Comparison of ENCODE assay signal across 20 mouse cellular contexts in genomic region chr12:79351461-79351860, GRCm38 (mm10). TPM values are rescaled to one million over a fixed set of nuclear protein-coding genes. Genes with fewer than 3 reads are reported as not detected.
A peak's percentile ranks its signal among the peaks of the same experiment; 100 is the strongest.
DNase-seq lines count a peak whose midpoint lies in the region; ATAC-seq and TF ChIP-seq lines count a peak whose summit lies in the region.
"Had no signal": no experiment of that assay in that cellular context is flagged by ENCODE, and none has a peak within 500 bp of the region (broad histone marks: within the 10 kb centered on the region; RNA-seq: fewer than 3 reads in every experiment).

No protein-coding gene starts in this region.

- H3K4me1 ChIP-seq in intestine, embryonic 14.5 days (replicated peaks; ENCODE audit: control insufficient read depth, insufficient read depth, low read length): peaks cover 21% of the 10 kb centered on the region
- peaks cover 22% of the 10 kb centered on the region for H3K4me1 ChIP-seq in intestine, embryonic 16.5 days (ENCODE audit: control insufficient read depth, insufficient read depth, low read length)
- peaks cover 15 to 20% of the 10 kb centered on the region in 2 experiments for H3K4me1 ChIP-seq in MEL (ENCODE audit: control insufficient read depth in 1 of 2, insufficient read depth in 2 of 2, low read length in 2 of 2)

- no peaks in the 10 kb centered on the region for H3K9me3 ChIP-seq in intestine, embryonic 14.5 days (ENCODE audit: control insufficient read depth, low read length)
- H3K9me3 ChIP-seq in intestine, embryonic 16.5 days (ENCODE audit: control insufficient read depth, low read length): no peaks in the 10 kb centered on the region
- H3K9me3 ChIP-seq in MEL (replicated peaks; ENCODE audit: insufficient read depth, low read length): no peaks in the 10 kb centered on the region
- H3K9me3 ChIP-seq: embryonic facial prominence, embryonic 13.5 days; forebrain, embryonic 13.5 days; G1E; hindbrain, embryonic 15.5 days had no signal

- TF ChIP-seq RAD21 in MEL (IDR thresholded peaks at IDR 0.05; ENCODE audit: low read depth, low read length): no peak

- H3K79me2 ChIP-seq in MEL (ENCODE audit: control insufficient read depth, insufficient read depth, low read length, poor library complexity) (no peaks in the 10 kb centered on the region), macrophage (ENCODE audit: inconsistent target) (no peaks in the 10 kb centered on the region)

- H3K27ac ChIP-seq in intestine, embryonic 14.5 days (ENCODE audit: low read depth): no peak overlapping the region
- H3K27ac ChIP-seq in intestine, embryonic 16.5 days (ENCODE audit: low read length): no peak overlapping the region
- H3K27ac ChIP-seq in MEL (ENCODE audit: control insufficient read depth, low read depth, low read length) (peak overlapping the region; percentile 67), macrophage (peak overlapping the region; percentile 67)
- H3K27ac ChIP-seq: embryonic facial prominence, embryonic 13.5 days; forebrain, embryonic 13.5 days; hindbrain, embryonic 15.5 days had no signal

- H3K9ac ChIP-seq in intestine, embryonic 14.5 days (ENCODE audit: low read length): no peak overlapping the region
- no peak overlapping the region for H3K9ac ChIP-seq in intestine, embryonic 16.5 days (ENCODE audit: low read depth, low read length)
- H3K9ac ChIP-seq in MEL (ENCODE audit: control insufficient read depth, low read depth, low read length, poor library complexity, severe bottlenecking): no peak overlapping the region
- H3K9ac ChIP-seq: embryonic facial prominence, embryonic 13.5 days; forebrain, embryonic 13.5 days; forebrain, postnatal 0 days; hindbrain, embryonic 15.5 days had no signal

- WGBS in intestine, embryonic 14.5 days: 86% methylated on average over 7 of the region's 7 CpGs
- WGBS in intestine, embryonic 16.5 days: 88% methylated on average over 7 of the region's 7 CpGs
- 90% methylated on average over 7 of the region's 7 CpGs for WGBS in macrophage (ENCODE audit: missing documents)

- peak; percentile 82 for DNase-seq in heart, adult 11 months
- no peak for DNase-seq in heart, postnatal 14 days
- peak; percentile 50 for DNase-seq in intestine, embryonic 14.5 days (ENCODE audit: low spot score)
- DNase-seq in MEL (ENCODE audit: low read depth, low spot score): no peak
- no peak for DNase-seq in frontal cortex, adult 2 months (ENCODE audit: extremely low spot score in 1 of 2, low spot score in 1 of 2)
- DNase-seq: adrenal gland, postnatal 10 days; B cell, adult 2 months; cerebellum, adult 11-12 months; cerebellum, adult 9-10 months; cerebellum, postnatal 25 days; forebrain, postnatal 0 days; gastrocnemius, adult 2 months; gastrocnemius, postnatal 36 days had no signal

- H3K27me3 ChIP-seq in intestine, embryonic 14.5 days (replicated peaks; ENCODE audit: control insufficient read depth, insufficient read depth, low read length): no peaks in the 10 kb centered on the region
- no peaks in the 10 kb centered on the region for H3K27me3 ChIP-seq in intestine, embryonic 16.5 days (replicated peaks; ENCODE audit: control insufficient read depth, insufficient read depth, low read length)
- H3K27me3 ChIP-seq in MEL (ENCODE audit: control insufficient read depth in 1 of 2, insufficient read depth in 2 of 2, low read length in 2 of 2): no peaks in the 10 kb centered on the region
- H3K27me3 ChIP-seq: embryonic facial prominence, embryonic 13.5 days; forebrain, embryonic 13.5 days; hindbrain, embryonic 15.5 days had no signal

- no peak overlapping the region for H3K4me2 ChIP-seq in intestine, embryonic 14.5 days (ENCODE audit: low read length)
- H3K4me2 ChIP-seq in intestine, embryonic 16.5 days (ENCODE audit: low read depth, low read length): no peak overlapping the region
- H3K4me2 ChIP-seq: embryonic facial prominence, embryonic 13.5 days; forebrain, embryonic 13.5 days; hindbrain, embryonic 15.5 days had no signal

- TF ChIP-seq POLR2A in MEL (IDR thresholded peaks at IDR 0.05; ENCODE audit: control insufficient read depth in 1 of 2, insufficient read depth in 1 of 2, low read depth in 1 of 2, low read length in 2 of 2, poor library complexity in 1 of 2): no peak

- H3K36me3 ChIP-seq in intestine, embryonic 14.5 days (ENCODE audit: control insufficient read depth, insufficient read depth, low read length): no peaks in the 10 kb centered on the region
- no peaks in the 10 kb centered on the region for H3K36me3 ChIP-seq in intestine, embryonic 16.5 days (ENCODE audit: control insufficient read depth, insufficient read depth, low read length)
- H3K36me3 ChIP-seq in MEL (ENCODE audit: control insufficient read depth in 1 of 2, insufficient read depth in 2 of 2, low read length in 2 of 2) (peaks cover 0 to 22% of the 10 kb centered on the region in 2 experiments; a peak in 2 of 4 replicates), macrophage (ENCODE audit: inconsistent target) (no peaks in the 10 kb centered on the region)
- H3K36me3 ChIP-seq: embryonic facial prominence, embryonic 13.5 days; hindbrain, embryonic 15.5 days had no signal

- no peak overlapping the region for H3K4me3 ChIP-seq in intestine, embryonic 14.5 days (ENCODE audit: low read depth, low read length)
- H3K4me3 ChIP-seq in intestine, embryonic 16.5 days (ENCODE audit: low read length): no peak overlapping the region
- H3K4me3 ChIP-seq in MEL (ENCODE audit: control insufficient read depth in 1 of 2, insufficient read depth in 1 of 2, low read depth in 2 of 2, low read length in 2 of 2): no peak overlapping the region
- no peak overlapping the region for H3K4me3 ChIP-seq in macrophage (ENCODE audit: inconsistent target)
- H3K4me3 ChIP-seq: embryonic facial prominence, embryonic 13.5 days; forebrain, embryonic 13.5 days; gastrocnemius, adult 2 months; hindbrain, embryonic 15.5 days had no signal

- TF ChIP-seq CTCF in MEL (IDR thresholded peaks at IDR 0.05 in 2 of 3, conservative IDR thresholded peaks at IDR 0.05 in 1 of 3; ENCODE audit: control insufficient read depth in 1 of 3, insufficient read depth in 1 of 3, low read depth in 2 of 3, low read length in 3 of 3, poor library complexity in 1 of 3, severe bottlenecking in 1 of 3): no peak

- no peak for ATAC-seq in intestine, embryonic 14.5 days (replicated peaks; ENCODE audit: low FRiP score, low TSS enrichment, low read depth)
- no peak for ATAC-seq in intestine, embryonic 16.5 days
- ATAC-seq: CD4-positive, CD25-positive, alpha-beta regulatory T cell, adult 4 months; forebrain, embryonic 13.5 days; forebrain, postnatal 0 days had no signal

- intact Hi-C loops in heart, postnatal 14 days (cut with DNase I): loop anchor here (10.0 kb wide), 1 partner anchor 393 kb away; no protein-coding TSS in a partner anchor

- no peak for TF ChIP-seq EP300 in MEL (IDR thresholded peaks at IDR 0.05; ENCODE audit: low read depth in 1 of 2, low read length in 2 of 2)

TF ChIP-seq in MEL, 35 proteins besides CTCF, POLR2A, EP300 and RAD21:
- TF ChIP-seq ELF1 (IDR thresholded peaks at IDR 0.05; ENCODE audit: low read depth, low read length) (no peak), MAFK (IDR thresholded peaks at IDR 0.05; ENCODE audit: borderline replicate concordance, low read depth, low read length) (no peak), ZC3H11A (IDR thresholded peaks at IDR 0.05; ENCODE audit: low read depth, low read length) (no peak), TCF12 (IDR thresholded peaks at IDR 0.05; ENCODE audit: low read depth, low read length) (no peak), JUND (IDR thresholded peaks at IDR 0.05; ENCODE audit: low read depth, low read length) (no peak), MYC (IDR thresholded peaks at IDR 0.05; ENCODE audit: low read depth, low read length) (no peak), ETS1 (IDR thresholded peaks at IDR 0.05; ENCODE audit: low read depth, low read length) (no peak), GABPA (IDR thresholded peaks at IDR 0.05; ENCODE audit: low read depth, low read length) (no peak), USF1 (IDR thresholded peaks at IDR 0.05; ENCODE audit: low read depth, low read length) (no peak)
TF ChIP-seq in MEL: peak in this region for 0.

RNA-seq across cellular contexts. Expression of gene Rad51b, which starts 54.4 kb away (rescaled TPM):
- total RNA-seq in heart, postnatal 14 days (2021): under 1 TPM; 0.79 to 0.88 TPM
- polyA plus RNA-seq in intestine, embryonic 14.5 days (2014; fragmentation: Nextera tagmentation; extraction: Ambion mirVana): 10.0 and 10.3 TPM in 2 replicates
- 6.2 and 6.8 TPM in 2 replicates for polyA plus RNA-seq in intestine, embryonic 16.5 days (2015; fragmentation: Nextera tagmentation; extraction: Ambion mirVana)
- total RNA-seq in MEL (2012; rRNA removed): 3.6 and 4.2 TPM in 2 replicates
- polyA plus RNA-seq in MEL (2012; ENCODE audit: insufficient read depth in 1 of 2, insufficient read length in 2 of 2, low read depth in 1 of 2, low replicate concordance in 2 of 2, missing spikeins in 1 of 2) (1 to 10 TPM in 1 of 2 experiments, not detected in 1; 5.7 TPM), macrophage (2018) (0.41 to 1.3 TPM (median 1.3 TPM) in 3 replicates)
- 10 to 100 TPM in 7 of 26 experiments, 1 to 10 TPM in 19; 3.4 to 17.9 (median 8.8) TPM for total RNA-seq in macrophage (2018; cell fraction: chromatin; rRNA removed)
- total RNA-seq in macrophage (2018; cell fraction: cytosol; rRNA removed): 1 to 10 TPM in 8 of 26 experiments, under 1 TPM in 18; 0.53 to 1.6 (median 0.82) TPM
- total RNA-seq in macrophage (2018; cell fraction: nucleus; rRNA removed): 10 to 100 TPM in 2 of 26 experiments, 1 to 10 TPM in 24; 1.2 to 23.8 (median 4.2) TPM
- polyA plus RNA-seq in frontal cortex, adult 2 months (2012; rRNA removed): 0.14 and 0.17 TPM in 2 replicates

RNA-seq across cellular contexts. Expression of gene Zfyve26, which starts 55.4 kb away (rescaled TPM):
- total RNA-seq in heart, postnatal 14 days (2021): 10 to 100 TPM; 16.2 to 18.1 TPM
- 12.5 and 17.9 TPM in 2 replicates for polyA plus RNA-seq in intestine, embryonic 14.5 days (2014; fragmentation: Nextera tagmentation; extraction: Ambion mirVana)
- 12.3 and 12.5 TPM in 2 replicates for polyA plus RNA-seq in intestine, embryonic 16.5 days (2015; fragmentation: Nextera tagmentation; extraction: Ambion mirVana)
- total RNA-seq in MEL (2012; rRNA removed): 7.2 and 9.2 TPM in 2 replicates
- polyA plus RNA-seq in MEL (2012; ENCODE audit: insufficient read depth in 1 of 2, insufficient read length in 2 of 2, low read depth in 1 of 2, low replicate concordance in 2 of 2, missing spikeins in 1 of 2) (100 to 1,000 TPM in 1 of 2 experiments, 10 to 100 TPM in 1; 16.2 to 110 TPM), macrophage (2018) (21.8 to 46.4 TPM (median 21.9 TPM) in 3 replicates)
- 100 to 1,000 TPM in 21 of 26 experiments, 10 to 100 TPM in 5; 68.2 to 395 (median 264) TPM for total RNA-seq in macrophage (2018; cell fraction: chromatin; rRNA removed)
- 10 to 100 TPM; 25.0 to 67.2 (median 45.7) TPM for total RNA-seq in macrophage (2018; cell fraction: cytosol; rRNA removed)
- total RNA-seq in macrophage (2018; cell fraction: nucleus; rRNA removed): 100 to 1,000 TPM in 19 of 26 experiments, 10 to 100 TPM in 7; 62.6 to 291 (median 151) TPM
- 32.9 and 33.9 TPM in 2 replicates for polyA plus RNA-seq in frontal cortex, adult 2 months (2012; rRNA removed)

Comparison
In these comparisons a context has a peak if more than half of its experiments do, and no peak if none do; other contexts are left out.
1. DNase-seq: peak in heart, adult 11 months (single experiment) and intestine, embryonic 14.5 days (single experiment); none in heart, postnatal 14 days (0 of 2), MEL (single experiment) and frontal cortex, adult 2 months (0 of 2).
2. H3K27ac ChIP-seq: peak in MEL (single experiment) and macrophage (single experiment); none in intestine, embryonic 14.5 days (single experiment) and intestine, embryonic 16.5 days (single experiment).